Mouse (Mus musculus): ENCODE measurements around the gene Pnma3.

GRCm38 (mm10) chrX:73053860-73054563 is 10.6 kb upstream of the Pnma3 start:
- TF ChIP-seq POLR2A (IDR thresholded peaks at IDR 0.05; ENCODE audit: control insufficient read depth, extremely low read depth, insufficient read depth, low read length, poor library complexity) (no peak), CTCF (IDR thresholded peaks at IDR 0.05; ENCODE audit: borderline replicate concordance, control insufficient read depth, extremely low read depth, insufficient read depth, low read length, poor library complexity) (peak; percentile 74; the same call in 1 of the 2 replicates)
